In genomic region chr19:3972229-3972628, GRCm38 (mm10) we compare ENCODE assay signal across 11 mouse cellular contexts. TPM values are rescaled to one million over a fixed set of nuclear protein-coding genes. Genes with fewer than 3 reads are reported as not detected.
DNase-seq lines count a peak whose midpoint lies in the region; ATAC-seq and TF ChIP-seq lines count a peak whose summit lies in the region.
"Had no signal": no experiment of that assay in that cellular context is flagged by ENCODE, and none has a peak within 500 bp of the region (broad histone marks: within the 10 kb centered on the region; RNA-seq: fewer than 3 reads in every experiment).

Aldh3b2 (plus strand) TSS chr19:3972328.

- H3K79me2 ChIP-seq in myocyte (ENCODE audit: control insufficient read depth, insufficient read depth), result no peaks in the 10 kb centered on the region

- H3K4me3 ChIP-seq in brown adipose tissue, adult 24 weeks (ENCODE audit: insufficient read depth, low read depth, low read length), result no peak within 1 kb of the TSS
- no peak within 1 kb of the TSS for H3K4me3 ChIP-seq in embryonic facial prominence, embryonic 13.5 days
- no peak within 1 kb of the TSS for H3K4me3 ChIP-seq in myocyte
- H3K4me3 ChIP-seq in kidney, embryonic 14.5 days (ENCODE audit: low read length), result no peak within 1 kb of the TSS

- H3K27ac ChIP-seq in brown adipose tissue, adult 24 weeks (replicated peaks; ENCODE audit: low read depth, low read length), result 0 out of 2 replicates have a peak within 1 kb of the TSS, but pooled peaks have one; percentile 11
- H3K27ac ChIP-seq in embryonic facial prominence, embryonic 13.5 days, result peak within 1 kb of the TSS; percentile 22; the same call in 1 of the 2 replicates
- no peak within 1 kb of the TSS for H3K27ac ChIP-seq in kidney, embryonic 14.5 days (ENCODE audit: low read depth, low read length)

- DNase-seq in liver, result peak; percentile 71
- DNase-seq in cerebellum, postnatal 14 days, result no peak
- no peak for DNase-seq in cerebellum, adult 18-20 months
- DNase-seq in cerebellum, adult 9-11 months, result no peak
- DNase-seq: right cerebral cortex, postnatal 14 days had no signal

- no peak for ATAC-seq in embryonic facial prominence, embryonic 13.5 days (ENCODE audit: insufficient number of reproducible peaks, insufficient read depth, low FRiP score, low TSS enrichment, low read depth)
- no peak for ATAC-seq in kidney, embryonic 14.5 days (ENCODE audit: low FRiP score, low TSS enrichment)
- ATAC-seq: inflammation-experienced regulatory T-cells, adult 6 months had no signal

- H3K4me2 ChIP-seq in embryonic facial prominence, embryonic 13.5 days, result no peak within 1 kb of the TSS
- H3K4me2 ChIP-seq in myocyte (ENCODE audit: low read depth), result no peak within 1 kb of the TSS
- H3K4me2 ChIP-seq in kidney, embryonic 14.5 days (replicated peaks; ENCODE audit: low read depth, low read length), result no peak within 1 kb of the TSS
- H3K4me2 ChIP-seq: heart, embryonic 11.5 days had no signal

- 13% methylated on average over 9 of the region's 9 CpGs for WGBS in embryonic facial prominence, embryonic 13.5 days
- 15% methylated on average over 9 of the region's 9 CpGs for WGBS in kidney, embryonic 14.5 days

- H3K9ac ChIP-seq in embryonic facial prominence, embryonic 13.5 days, result 0 out of 2 replicates have a peak within 1 kb of the TSS, but pooled peaks have one; percentile 7
- H3K9ac ChIP-seq in kidney, embryonic 14.5 days (ENCODE audit: low read depth, low read length), result no peak within 1 kb of the TSS

- 0 out of 2 replicates have a peak, but pooled peaks cover 2% of the 10 kb centered on the region for H3K4me1 ChIP-seq in brown adipose tissue, adult 24 weeks (ENCODE audit: control insufficient read depth, insufficient read depth, insufficient read length, low read length)
- peaks cover 18% of the 10 kb centered on the region for H3K4me1 ChIP-seq in embryonic facial prominence, embryonic 13.5 days
- peaks cover 7% of the 10 kb centered on the region; the same call in 1 of the 2 replicates for H3K4me1 ChIP-seq in kidney, embryonic 14.5 days (ENCODE audit: control insufficient read depth, insufficient read depth, low read length)

- no peak for TF ChIP-seq POLR2A in myocyte (IDR thresholded peaks at IDR 0.05; ENCODE audit: insufficient read length, low read depth)

- H3ac ChIP-seq in myocyte (ENCODE audit: control insufficient read depth, insufficient read length), result no peak within 1 kb of the TSS

- H3K36me3 ChIP-seq in embryonic facial prominence, embryonic 13.5 days, result no peaks in the 10 kb centered on the region
- no peaks in the 10 kb centered on the region for H3K36me3 ChIP-seq in myocyte (ENCODE audit: control insufficient read depth, insufficient read depth)
- H3K36me3 ChIP-seq in kidney, embryonic 14.5 days (ENCODE audit: control insufficient read depth, insufficient read depth, low read length), result no peaks in the 10 kb centered on the region

- H3K9me3 ChIP-seq in embryonic facial prominence, embryonic 13.5 days, result no peaks in the 10 kb centered on the region
- H3K9me3 ChIP-seq in kidney, embryonic 14.5 days (ENCODE audit: control insufficient read depth, low read length), result no peaks in the 10 kb centered on the region

- no peaks in the 10 kb centered on the region for H3K27me3 ChIP-seq in embryonic facial prominence, embryonic 13.5 days
- H3K27me3 ChIP-seq in myocyte (ENCODE audit: control insufficient read depth, insufficient read depth, insufficient read length), result peaks cover 24% of the 10 kb centered on the region
- H3K27me3 ChIP-seq in kidney, embryonic 14.5 days (ENCODE audit: control insufficient read depth, insufficient read depth, low read length), result no peaks in the 10 kb centered on the region

TF ChIP-seq in myocyte, 11 proteins besides CTCF, POLR2A, EP300 and RAD21:
- TF ChIP-seq POLR2AphosphoS2 (IDR thresholded peaks at IDR 0.05; ENCODE audit: insufficient read length, low read depth) (no peak), MYOG (IDR thresholded peaks at IDR 0.05; ENCODE audit: control insufficient read depth in 1 of 3, insufficient read depth in 1 of 3, insufficient read length in 2 of 3, low read depth in 2 of 3) (peak in 2 of 3 experiments; percentile 39 to 78), MYOD1 (IDR thresholded peaks at IDR 0.05; ENCODE audit: control insufficient read depth in 1 of 3, insufficient read length in 2 of 3, low read depth in 2 of 3) (peak in 2 of 3 experiments; percentile 68 to 81)

RNA-seq across cellular contexts. Expression of gene Aldh3b2, which starts in this region (rescaled TPM):
- polyA plus RNA-seq in brown adipose tissue, adult 24 weeks (2012; ENCODE audit: insufficient read depth, insufficient read length, missing spikeins), result 6.9 and 13.4 TPM in 2 replicates
- polyA plus RNA-seq in embryonic facial prominence, embryonic 13.5 days (2015; fragmentation: Nextera tagmentation; extraction: Ambion mirVana), result 7.9 and 8.2 TPM in 2 replicates
- polyA plus RNA-seq in myocyte (2012; fragmentation: generic; extraction: Trizol), result 0.11 TPM
- polyA plus RNA-seq in kidney, embryonic 14.5 days (2014; fragmentation: Nextera tagmentation; extraction: Ambion mirVana), result 1.3 and 1.6 TPM in 2 replicates
- polyA plus RNA-seq: inflammation-experienced regulatory T-cells, adult 6 months had no signal
